Mouse (Mus musculus) kidney, adult 2 months (tissue): ENCODE measurements around the gene Icmt. TPM values are rescaled to one million over a fixed set of nuclear protein-coding genes. Genes with fewer than 3 reads are reported as not detected.

Experiments used
- DNase-seq: peaks from one replicate; pipeline ENCODE4 v3.0.0; 2021
- H3K27ac ChIP-seq: fragments of 200-500 bp; 2 replicates; pipeline ENCODE4 v1.5.1; 2012; ENCODE audit warnings: low read depth, low read length, control low read depth, inconsistent platforms; ENCODE audit not compliant: insufficient read depth
- H3K27me3 ChIP-seq: fragments of 200-500 bp; replicated peaks from 2 replicates; pipeline ENCODE4 v1.6.1; 2012; ENCODE audit warnings: mild to moderate bottlenecking, moderate library complexity, low read length, inconsistent platforms; ENCODE audit not compliant: control insufficient read depth, insufficient read depth
- H3K36me3 ChIP-seq: fragments of 200-500 bp; 2 replicates; pipeline ENCODE4 v1.6.1; 2012; ENCODE audit warnings: mild to moderate bottlenecking, moderate library complexity, low read length, inconsistent platforms; ENCODE audit not compliant: control insufficient read depth, insufficient read depth
- H3K4me1 ChIP-seq: fragments of 200-500 bp; 2 replicates; pipeline ENCODE4 v1.6.1; 2011; ENCODE audit warnings: low read length; ENCODE audit not compliant: control insufficient read depth, insufficient read depth
- H3K4me3 ChIP-seq: fragments of 200-500 bp; 2 replicates; pipeline ENCODE4 v1.5.1; 2011; ENCODE audit warnings: mild to moderate bottlenecking, low read depth, low read length, control low read depth; ENCODE audit not compliant: insufficient read depth
- CTCF ChIP-seq: fragments of 200-500 bp; conservative IDR thresholded peaks from 2 replicates; pipeline ENCODE4 v1.5.1; 2011; ENCODE audit warnings: low read depth, mild to moderate bottlenecking, control low read depth, low read length, moderate library complexity, mixed read lengths; ENCODE audit not compliant: insufficient read depth, insufficient read length
- POLR2A ChIP-seq: fragments of 200-500 bp; IDR thresholded peaks from one replicate; pipeline ENCODE4 v1.6.1; 2011; ENCODE audit warnings: low read depth, low read length, control low read depth
- WGBS: fragments of 180-500 bp; shearing (Covaris S2); methylation state at CpG from one replicate; pipeline ENCODE4 v1.1.7; 2018; 5-methylcytosine and 5-hydroxymethylcytosine counted together
- polyA plus RNA-seq: library from polyadenylated mRNA; depleted of rRNA; stranded (reverse); fragments of >200 nt; gene quantifications from 2 replicates; pipeline ENCODE4 v1.2.3, GENCODE M21; 2012; rRNA removed

Icmt gene
- polyA plus RNA-seq, result 31.2 and 32.5 TPM in 2 replicates

DNA sequence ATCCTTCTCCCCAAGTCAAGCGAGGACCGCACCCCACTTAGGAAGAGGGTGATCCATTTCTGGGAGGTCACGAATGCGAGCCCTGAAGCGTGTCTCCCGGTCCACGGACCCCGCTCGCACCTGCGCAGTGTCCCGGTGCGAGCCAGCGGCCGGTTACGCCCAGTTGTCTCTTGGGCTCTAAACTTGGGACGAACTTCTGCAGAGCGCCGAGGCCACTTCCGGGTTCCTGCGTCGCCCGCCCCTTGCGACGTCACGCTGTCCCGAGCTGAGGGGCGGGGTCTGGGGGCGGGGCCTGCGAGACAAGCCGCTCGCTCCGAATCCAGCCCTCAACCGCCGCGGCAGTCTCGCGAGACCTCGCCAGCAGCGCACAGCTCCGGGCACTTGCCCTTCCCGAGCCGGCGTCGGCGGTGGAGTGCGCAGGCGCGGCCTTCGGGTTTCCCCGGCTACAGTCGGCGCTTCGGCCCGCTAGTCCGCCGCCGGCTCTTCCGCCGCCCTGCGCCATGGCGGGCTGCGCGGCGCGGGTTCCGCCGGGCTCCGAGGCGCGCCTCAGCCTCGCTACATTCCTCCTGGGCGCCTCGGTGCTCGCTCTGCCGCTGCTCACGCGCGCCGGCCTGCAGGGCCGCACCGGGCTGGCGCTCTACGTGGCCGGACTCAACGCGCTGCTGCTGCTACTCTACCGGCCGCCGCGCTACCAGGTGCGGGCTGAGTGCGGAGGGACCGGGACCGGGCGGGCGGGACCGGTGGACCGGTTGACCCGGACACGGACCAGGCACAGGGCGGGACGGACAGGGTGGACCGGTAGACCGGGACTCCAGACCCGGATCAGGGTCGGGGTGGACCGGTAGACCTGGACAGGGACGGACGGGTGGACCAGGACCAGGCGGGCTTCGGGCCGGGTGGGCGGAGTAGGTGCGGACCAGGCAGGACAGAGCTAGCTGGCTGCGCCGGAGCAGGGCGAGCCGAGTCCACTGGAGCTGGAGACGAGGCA, at the start of gene Icmt:
TSS of gene Icmt (plus strand) at position 354 of the 988 bp plus-strand sequence.
- TF ChIP-seq CTCF (no peak), POLR2A (peak; percentile 63)
- peak; percentile 99 for DNase-seq
- no peaks in the 10 kb centered on the region for H3K27me3 ChIP-seq
- WGBS, result under 1% methylated on average over 119 of the region's 119 CpGs
- peak within 1 kb of the TSS; percentile 91 for H3K4me3 ChIP-seq
- peaks cover 5% of the 10 kb centered on the region for H3K4me1 ChIP-seq
- peak within 1 kb of the TSS; percentile 84 for H3K27ac ChIP-seq
- no peaks in the 10 kb centered on the region for H3K36me3 ChIP-seq

DNA sequence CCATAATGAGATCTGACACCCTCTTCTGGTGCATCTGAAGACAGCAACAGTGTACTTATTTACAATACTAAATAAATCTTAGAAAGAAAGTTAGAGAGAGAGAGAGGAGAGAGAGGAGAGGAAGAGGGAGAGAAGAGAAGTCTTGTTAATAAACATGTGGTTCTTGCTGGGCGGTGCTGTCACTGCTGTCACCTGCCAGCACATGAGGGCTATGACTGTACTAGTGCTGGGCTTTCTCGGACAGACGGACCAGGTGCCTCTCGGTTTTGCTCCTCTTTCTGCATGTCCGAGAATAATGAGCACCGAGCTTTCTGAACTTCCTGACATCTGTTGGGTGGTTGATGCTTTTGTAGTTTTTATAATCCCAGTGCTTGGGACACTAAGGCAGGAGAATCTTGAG, 46.4 kb upstream of the Icmt start:
- Histone ChIP-seq H3K4me1 (no peaks in the 10 kb centered on the region), H3K4me3 (no peak overlapping the region), H3K36me3 (no peaks in the 10 kb centered on the region), H3K27ac (no peak overlapping the region), H3K27me3 (no peaks in the 10 kb centered on the region)
- DNase-seq, result no peak
- TF ChIP-seq CTCF (no peak), POLR2A (no peak)
- 90% methylated on average over 6 of the region's 6 CpGs for WGBS

DNA sequence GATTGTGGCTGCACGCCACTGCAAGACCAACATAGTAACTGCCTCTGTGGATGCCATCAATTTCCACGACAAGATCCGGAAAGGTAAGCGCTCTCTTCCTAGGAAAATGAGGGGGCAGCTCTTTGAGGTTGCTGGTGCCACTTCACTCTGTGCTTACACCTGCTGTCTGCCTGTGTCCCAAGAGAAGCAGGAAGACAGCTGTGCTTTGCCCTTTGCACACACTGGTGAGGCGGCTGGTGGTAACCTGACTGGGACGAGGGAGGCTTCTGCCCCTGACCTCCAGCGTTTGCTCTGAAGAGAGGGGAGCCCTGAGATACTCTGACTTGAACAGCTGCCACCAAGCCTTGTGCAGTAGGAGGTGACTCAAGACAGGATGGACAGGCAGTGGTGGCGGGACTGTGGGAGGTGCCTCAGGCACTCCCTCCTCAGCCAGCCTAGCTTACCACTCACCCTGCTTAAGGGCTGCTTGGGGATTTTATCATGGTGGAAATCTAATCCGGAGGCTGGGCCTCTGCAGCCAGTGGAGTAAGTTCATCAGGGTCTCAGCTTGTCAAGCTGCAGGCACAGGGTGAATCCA, 43.8 kb upstream of the Icmt start:
- H3K4me3 ChIP-seq, result no peak overlapping the region
- no peak for TF ChIP-seq POLR2A
- no peak for TF ChIP-seq CTCF
- H3K27me3 ChIP-seq, result no peaks in the 10 kb centered on the region
- no peaks in the 10 kb centered on the region for H3K4me1 ChIP-seq
- H3K27ac ChIP-seq, result no peak overlapping the region
- DNase-seq, result no peak
- WGBS, result 67% methylated on average over 9 of the region's 9 CpGs
- H3K36me3 ChIP-seq, result no peaks in the 10 kb centered on the region

DNA sequence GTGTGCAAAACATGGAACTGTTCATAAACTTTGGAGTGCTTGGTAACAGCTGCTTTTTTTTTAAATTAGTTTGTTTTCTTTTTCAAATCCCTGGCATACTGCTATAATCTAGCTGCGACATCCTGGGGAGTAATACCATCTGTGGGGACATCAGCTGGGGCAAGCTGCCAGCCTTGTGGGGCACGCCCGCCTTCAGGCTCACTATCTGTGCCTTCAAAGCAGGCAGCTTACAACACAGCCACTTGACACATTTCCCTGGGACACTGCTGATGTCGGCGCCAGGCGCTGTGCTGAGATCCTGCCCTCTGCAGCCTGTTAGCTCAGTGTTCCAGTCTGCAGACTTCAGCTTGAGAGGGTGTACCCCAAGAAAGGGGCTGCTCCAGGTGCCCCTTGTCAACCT, 40.0 kb upstream of the Icmt start:
- TF ChIP-seq CTCF (no peak), POLR2A (no peak)
- H3K27me3 ChIP-seq, result no peaks in the 10 kb centered on the region
- H3K27ac ChIP-seq, result no peak overlapping the region
- no peak overlapping the region for H3K4me3 ChIP-seq
- no peaks in the 10 kb centered on the region for H3K4me1 ChIP-seq
- WGBS, result 58% methylated on average over 6 of the region's 6 CpGs
- DNase-seq, result no peak
- H3K36me3 ChIP-seq, result no peaks in the 10 kb centered on the region

DNA sequence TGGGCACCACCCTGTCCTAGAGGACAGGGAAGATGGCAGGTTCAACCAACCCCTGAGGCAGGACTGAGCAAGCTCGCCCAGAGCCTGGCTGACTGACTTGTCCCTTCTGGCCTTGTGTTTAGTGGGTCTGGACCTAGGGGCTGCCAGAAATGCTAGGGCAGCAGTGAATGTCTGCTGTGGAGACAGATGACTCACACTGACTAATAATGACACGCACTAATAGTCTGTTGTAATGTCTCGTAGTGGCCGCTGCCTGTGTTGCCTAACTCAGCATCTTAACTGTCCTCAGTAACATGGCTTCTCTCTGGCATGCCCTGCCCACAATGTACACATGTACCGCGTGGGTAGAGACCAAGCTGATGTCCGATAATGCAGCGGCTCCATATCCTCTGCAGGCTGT, 36.6 kb upstream of the Icmt start:
- no peak overlapping the region for H3K4me3 ChIP-seq
- H3K27me3 ChIP-seq, result no peaks in the 10 kb centered on the region
- TF ChIP-seq CTCF, result no peak
- no peak for TF ChIP-seq POLR2A
- H3K27ac ChIP-seq, result no peak overlapping the region
- no peaks in the 10 kb centered on the region for H3K36me3 ChIP-seq
- H3K4me1 ChIP-seq, result peaks cover 9% of the 10 kb centered on the region
- DNase-seq, result no peak
- WGBS, result 93% methylated on average over 8 of the region's 8 CpGs

DNA sequence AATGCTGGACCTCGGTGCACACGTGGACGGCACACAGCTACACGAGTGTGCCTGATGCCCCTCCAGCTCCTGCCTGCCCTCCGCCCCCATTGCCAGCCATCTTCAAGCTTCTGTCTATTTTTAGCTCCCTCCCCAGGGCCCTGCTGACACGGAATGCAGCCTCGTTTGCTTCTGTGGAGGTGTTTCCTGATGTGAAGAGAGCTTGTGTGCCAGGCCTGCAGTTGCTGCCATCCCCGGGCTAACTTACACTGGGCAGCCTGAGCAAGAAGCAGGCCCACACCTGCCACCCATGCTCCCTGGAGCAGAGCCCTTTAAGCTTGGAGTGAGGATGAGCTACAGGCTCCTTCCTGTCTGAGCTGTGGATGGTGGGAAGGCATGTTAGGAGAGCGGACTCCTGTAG, 34.8 kb upstream of the Icmt start:
- DNase-seq, result no peak
- TF ChIP-seq POLR2A (no peak), CTCF (no peak)
- Histone ChIP-seq H3K4me3 (no peak overlapping the region), H3K4me1 (peaks cover 9% of the 10 kb centered on the region), H3K36me3 (no peaks in the 10 kb centered on the region), H3K27ac (no peak overlapping the region), H3K27me3 (no peaks in the 10 kb centered on the region)
- WGBS, result 59% methylated on average over 9 of the region's 9 CpGs

DNA sequence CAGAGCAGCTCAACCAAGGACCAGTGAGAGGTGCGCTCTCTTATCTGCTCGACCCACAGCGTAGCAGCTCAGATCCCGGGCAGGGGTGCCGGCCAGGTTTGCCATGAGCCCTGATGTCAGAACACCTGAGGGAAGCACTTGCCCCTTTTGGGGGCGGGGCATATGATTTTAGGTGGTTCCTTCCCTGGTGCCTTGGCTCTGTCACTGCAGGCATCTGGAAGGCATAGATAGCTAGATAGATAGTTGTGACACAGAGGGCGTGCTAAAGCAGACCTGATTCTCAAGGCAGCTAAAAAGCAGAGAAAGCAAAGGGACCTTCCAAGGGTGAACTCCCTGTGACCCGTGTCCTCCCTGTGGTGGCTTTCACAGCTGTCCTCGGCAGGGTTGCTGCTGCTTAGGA, 33.9 kb upstream of the Icmt start:
- peaks cover 9% of the 10 kb centered on the region for H3K4me1 ChIP-seq
- DNase-seq, result no peak
- 77% methylated on average over 9 of the region's 9 CpGs for WGBS
- H3K36me3 ChIP-seq, result no peaks in the 10 kb centered on the region
- H3K4me3 ChIP-seq, result no peak overlapping the region
- TF ChIP-seq CTCF (no peak), POLR2A (no peak)
- no peak overlapping the region for H3K27ac ChIP-seq
- no peaks in the 10 kb centered on the region for H3K27me3 ChIP-seq
